Mouse (Mus musculus): Measurements from ENCODE around the gene Tango6. TPM values are rescaled to one million over a fixed set of nuclear protein-coding genes. Genes with fewer than 3 reads are reported as not detected.
"Not testable (repeated sequence)": the region's sequence is repeated elsewhere in the genome, so short reads cannot be mapped to it uniquely, and the experiment has no call there.

The Tango6 gene
- polyA plus RNA-seq, 1 experiment from 2014 or later, result 7.6 TPM

- peaks cover under 1% of the 10 kb centered on the region for H3K4me1 ChIP-seq
- H3K4me3 ChIP-seq, result no peak overlapping the region
- H3K9ac ChIP-seq, result no peak overlapping the region
- no peak for ATAC-seq (ENCODE audit: extremely low read depth, insufficient number of reproducible peaks, low FRiP score, low TSS enrichment)
- peaks cover 3% of the 10 kb centered on the region; the same call in 1 of the 2 replicates for H3K36me3 ChIP-seq
- H3K27ac ChIP-seq (replicated peaks), result no peak overlapping the region
- no peaks in the 10 kb centered on the region for H3K9me3 ChIP-seq
- 91% methylated on average over 2 of the region's 2 CpGs for WGBS
- H3K27me3 ChIP-seq (replicated peaks), result no peaks in the 10 kb centered on the region
- no peak overlapping the region for H3K4me2 ChIP-seq
Measured at GRCm38 (mm10) chr8:106794820-106795219, 112.0 kb downstream of the Tango6 start.

GRCm38 (mm10) chr8:106799821-106800220 is 117.0 kb downstream of the Tango6 start:
- Histone ChIP-seq H3K9me3 (no peaks in the 10 kb centered on the region), H3K27ac (replicated peaks) (no peak overlapping the region), H3K4me1 (no peaks in the 10 kb centered on the region), H3K36me3 (no peaks in the 10 kb centered on the region), H3K4me3 (no peak overlapping the region), H3K4me2 (no peak overlapping the region), H3K27me3 (replicated peaks) (no peaks in the 10 kb centered on the region), H3K9ac (no peak overlapping the region)
- no peak for ATAC-seq (ENCODE audit: extremely low read depth, insufficient number of reproducible peaks, low FRiP score, low TSS enrichment)
- 78% methylated on average over 1 of the region's 1 CpGs for WGBS

- H3K4me2 ChIP-seq, result no peak overlapping the region
- no peak overlapping the region for H3K9ac ChIP-seq
- H3K9me3 ChIP-seq, result no peaks in the 10 kb centered on the region
- H3K36me3 ChIP-seq, result no peaks in the 10 kb centered on the region
- no peaks in the 10 kb centered on the region for H3K27me3 ChIP-seq (replicated peaks)
- H3K27ac ChIP-seq (replicated peaks), result no peak overlapping the region
- no peaks in the 10 kb centered on the region for H3K4me1 ChIP-seq
- WGBS, result 90% methylated on average over 11 of the region's 11 CpGs
- ATAC-seq (ENCODE audit: extremely low read depth, insufficient number of reproducible peaks, low FRiP score, low TSS enrichment), result no peak
- H3K4me3 ChIP-seq, result no peak overlapping the region
Measured at GRCm38 (mm10) chr8:106801261-106801660, 118.4 kb downstream of the Tango6 start.

- H3K4me3 ChIP-seq; H3K9me3 ChIP-seq; H3K4me1 ChIP-seq; H3K27me3 ChIP-seq (replicated peaks); ATAC-seq (ENCODE audit: extremely low read depth, insufficient number of reproducible peaks, low FRiP score, low TSS enrichment); H3K27ac ChIP-seq (replicated peaks); H3K36me3 ChIP-seq; H3K4me2 ChIP-seq; H3K9ac ChIP-seq: not testable (repeated sequence)
- 75% methylated on average over 12 of the region's 12 CpGs for WGBS
Measured at GRCm38 (mm10) chr8:106802384-106803137, 119.7 kb downstream of the Tango6 start.

- no peak for ATAC-seq (ENCODE audit: extremely low read depth, insufficient number of reproducible peaks, low FRiP score, low TSS enrichment)
- H3K27me3 ChIP-seq (replicated peaks), result no peaks in the 10 kb centered on the region
- no peaks in the 10 kb centered on the region for H3K9me3 ChIP-seq
- peaks cover 9% of the 10 kb centered on the region for H3K4me1 ChIP-seq
- H3K4me2 ChIP-seq, result no peak overlapping the region
- H3K27ac ChIP-seq (replicated peaks), result no peak overlapping the region
- no peak overlapping the region for H3K9ac ChIP-seq
- peaks cover 13% of the 10 kb centered on the region for H3K36me3 ChIP-seq
- H3K4me3 ChIP-seq, result no peak overlapping the region
- 89% methylated on average over 3 of the region's 3 CpGs for WGBS
Measured at GRCm38 (mm10) chr8:106805859-106806258, 123.0 kb downstream of the Tango6 start.

GRCm38 (mm10) chr8:106807461-106807860 is 124.6 kb downstream of the Tango6 start:
- no peak for ATAC-seq (ENCODE audit: extremely low read depth, insufficient number of reproducible peaks, low FRiP score, low TSS enrichment)
- no peak overlapping the region for H3K4me3 ChIP-seq
- peaks cover 14% of the 10 kb centered on the region for H3K4me1 ChIP-seq
- no peaks in the 10 kb centered on the region for H3K9me3 ChIP-seq
- peaks cover 17% of the 10 kb centered on the region for H3K36me3 ChIP-seq
- H3K9ac ChIP-seq, result no peak overlapping the region
- no peaks in the 10 kb centered on the region for H3K27me3 ChIP-seq (replicated peaks)
- no peak overlapping the region for H3K27ac ChIP-seq (replicated peaks)
- no peak overlapping the region for H3K4me2 ChIP-seq
- 86% methylated on average over 4 of the region's 4 CpGs for WGBS

- Histone ChIP-seq H3K9ac (0 out of 2 replicates have a peak overlapping the region, but pooled peaks have one; percentile 16), H3K4me2 (no peak overlapping the region), H3K36me3 (peaks cover 23% of the 10 kb centered on the region), H3K4me1 (peaks cover 14% of the 10 kb centered on the region), H3K4me3 (no peak overlapping the region), H3K9me3 (no peaks in the 10 kb centered on the region), H3K27ac (replicated peaks) (0 out of 2 replicates have a peak overlapping the region, but pooled peaks have one; percentile 20), H3K27me3 (replicated peaks) (no peaks in the 10 kb centered on the region)
- ATAC-seq (ENCODE audit: extremely low read depth, insufficient number of reproducible peaks, low FRiP score, low TSS enrichment), result no peak
- WGBS, result 36% methylated on average over 9 of the region's 9 CpGs
Measured at GRCm38 (mm10) chr8:106809726-106810125, 126.9 kb downstream of the Tango6 start.

GRCm38 (mm10) chr8:106810406-106810805 is 127.5 kb downstream of the Tango6 start:
- Histone ChIP-seq H3K4me2 (no peak overlapping the region), H3K27ac (replicated peaks) (no peak overlapping the region), H3K36me3 (peaks cover 23% of the 10 kb centered on the region), H3K4me3 (no peak overlapping the region), H3K9me3 (no peaks in the 10 kb centered on the region), H3K4me1 (peaks cover 14% of the 10 kb centered on the region), H3K27me3 (replicated peaks) (no peaks in the 10 kb centered on the region), H3K9ac (no peak overlapping the region)
- WGBS, result 78% methylated on average over 7 of the region's 7 CpGs
- ATAC-seq (ENCODE audit: extremely low read depth, insufficient number of reproducible peaks, low FRiP score, low TSS enrichment), result no peak

GRCm38 (mm10) chr8:106812560-106812959 is 129.7 kb downstream of the Tango6 start:
- no peak overlapping the region for H3K4me2 ChIP-seq
- no peak overlapping the region for H3K4me3 ChIP-seq
- WGBS, result 74% methylated on average over 4 of the region's 4 CpGs
- H3K36me3 ChIP-seq, result peaks cover 18% of the 10 kb centered on the region
- H3K27me3 ChIP-seq (replicated peaks), result no peaks in the 10 kb centered on the region
- H3K4me1 ChIP-seq, result peaks cover 35% of the 10 kb centered on the region
- no peak for ATAC-seq (ENCODE audit: extremely low read depth, insufficient number of reproducible peaks, low FRiP score, low TSS enrichment)
- no peak overlapping the region for H3K9ac ChIP-seq
- no peak overlapping the region for H3K27ac ChIP-seq (replicated peaks)
- no peaks in the 10 kb centered on the region for H3K9me3 ChIP-seq

- no peak overlapping the region for H3K4me3 ChIP-seq
- H3K4me2 ChIP-seq, result no peak overlapping the region
- H3K27ac ChIP-seq (replicated peaks), result no peak overlapping the region
- no peaks in the 10 kb centered on the region for H3K27me3 ChIP-seq (replicated peaks)
- H3K9me3 ChIP-seq, result no peaks in the 10 kb centered on the region
- H3K36me3 ChIP-seq, result 0 out of 2 replicates have a peak, but pooled peaks cover 11% of the 10 kb centered on the region
- H3K9ac ChIP-seq, result no peak overlapping the region
- H3K4me1 ChIP-seq, result peaks cover 39% of the 10 kb centered on the region
- no peak for ATAC-seq (ENCODE audit: extremely low read depth, insufficient number of reproducible peaks, low FRiP score, low TSS enrichment)
- WGBS, result 76% methylated on average over 9 of the region's 9 CpGs
Measured at GRCm38 (mm10) chr8:106816431-106817170, 133.7 kb downstream of the Tango6 start.

GRCm38 (mm10) chr8:106817171-106817545 is 134.3 kb downstream of the Tango6 start:
- no peak overlapping the region for H3K4me3 ChIP-seq
- peaks cover 35% of the 10 kb centered on the region for H3K4me1 ChIP-seq
- H3K9ac ChIP-seq, result no peak overlapping the region
- no peak overlapping the region for H3K4me2 ChIP-seq
- 41% methylated on average over 4 of the region's 4 CpGs for WGBS
- H3K36me3 ChIP-seq, result peaks cover 12% of the 10 kb centered on the region; the same call in 1 of the 2 replicates
- no peak for ATAC-seq (ENCODE audit: extremely low read depth, insufficient number of reproducible peaks, low FRiP score, low TSS enrichment)
- no peaks in the 10 kb centered on the region for H3K27me3 ChIP-seq (replicated peaks)
- no peak overlapping the region for H3K27ac ChIP-seq (replicated peaks)
- H3K9me3 ChIP-seq, result no peaks in the 10 kb centered on the region
